Mouse (Mus musculus): Measurements from ENCODE around the gene Fry. TPM values are rescaled to one million over a fixed set of nuclear protein-coding genes. Genes with fewer than 3 reads are reported as not detected.

Fry gene
- total and polyA plus RNA-seq, 3 experiments = 1.9 to 2.3 TPM; not detected in 1

DNA sequence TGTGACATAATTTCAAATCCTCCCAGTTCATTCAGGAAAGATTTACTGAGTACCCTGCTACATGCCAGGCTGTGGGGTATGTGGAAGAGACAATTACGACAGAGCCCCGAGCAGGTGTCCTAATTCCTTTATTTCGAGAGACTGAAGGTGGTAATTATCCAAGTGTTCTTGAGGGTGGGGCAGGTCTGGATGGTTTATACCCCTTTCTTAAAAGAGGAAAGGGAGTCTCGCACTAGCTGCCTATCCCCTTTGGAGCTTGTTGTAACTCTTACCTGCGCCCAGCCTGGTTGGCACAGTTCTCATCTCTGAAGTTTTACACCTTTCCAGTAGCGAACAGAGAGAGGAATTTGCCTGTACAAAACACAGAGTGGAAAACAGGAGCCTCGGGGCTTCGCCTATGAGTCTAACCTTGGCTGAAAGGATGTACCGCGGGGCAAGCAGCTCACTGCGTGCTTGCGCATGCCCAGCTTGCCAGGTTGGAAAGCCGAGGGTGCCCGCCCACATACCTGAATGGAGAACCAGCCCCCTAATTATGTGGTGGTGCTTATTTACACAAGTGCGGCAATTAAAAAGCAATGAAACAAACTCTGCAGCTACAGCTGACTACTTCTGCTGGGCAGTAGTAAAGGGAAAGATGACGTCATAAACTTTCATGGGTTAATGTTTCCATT lies 143.7 kb downstream of the Fry start:
- H3K9me3 ChIP-seq (replicated peaks; ENCODE audit: insufficient read depth, low read length) = no peaks in the 10 kb centered on the region
- H3K9ac ChIP-seq (ENCODE audit: control insufficient read depth, low read depth, low read length, poor library complexity, severe bottlenecking) = no peak overlapping the region
- TF ChIP-seq MAX (IDR thresholded peaks at IDR 0.05; ENCODE audit: low read length) (no peak), POLR2AphosphoS2 (IDR thresholded peaks at IDR 0.05; ENCODE audit: low read length) (no peak), POLR2AphosphoS5 (IDR thresholded peaks at IDR 0.05; ENCODE audit: borderline replicate concordance, low read depth, low read length) (no peak), MAFK (IDR thresholded peaks at IDR 0.05; ENCODE audit: borderline replicate concordance, low read depth, low read length) (no peak), TAL1 (IDR thresholded peaks at IDR 0.05; ENCODE audit: low read length) (no peak), MEF2A (IDR thresholded peaks at IDR 0.05; ENCODE audit: extremely low read depth, insufficient replicate concordance, low read depth, low read length, poor library complexity, severe bottlenecking) (no peak)
- no peaks in the 10 kb centered on the region for H3K27me3 ChIP-seq (ENCODE audit: control insufficient read depth in 1 of 2, insufficient read depth in 2 of 2, low read length in 2 of 2)
- no peak for DNase-seq (ENCODE audit: low read depth, low spot score)
- no peaks in the 10 kb centered on the region for H3K36me3 ChIP-seq (ENCODE audit: control insufficient read depth in 1 of 2, insufficient read depth in 2 of 2, low read length in 2 of 2)
- no peaks in the 10 kb centered on the region for H3K79me2 ChIP-seq (ENCODE audit: control insufficient read depth, insufficient read depth, low read length, poor library complexity)
- no peak overlapping the region for H3K27ac ChIP-seq (ENCODE audit: control insufficient read depth, low read depth, low read length)
- no peak overlapping the region for H3K4me3 ChIP-seq (ENCODE audit: control insufficient read depth in 1 of 2, insufficient read depth in 1 of 2, low read depth in 2 of 2, low read length in 2 of 2)
- no peaks in the 10 kb centered on the region for H3K4me1 ChIP-seq (ENCODE audit: control insufficient read depth in 1 of 2, insufficient read depth in 2 of 2, low read length in 2 of 2)

DNA sequence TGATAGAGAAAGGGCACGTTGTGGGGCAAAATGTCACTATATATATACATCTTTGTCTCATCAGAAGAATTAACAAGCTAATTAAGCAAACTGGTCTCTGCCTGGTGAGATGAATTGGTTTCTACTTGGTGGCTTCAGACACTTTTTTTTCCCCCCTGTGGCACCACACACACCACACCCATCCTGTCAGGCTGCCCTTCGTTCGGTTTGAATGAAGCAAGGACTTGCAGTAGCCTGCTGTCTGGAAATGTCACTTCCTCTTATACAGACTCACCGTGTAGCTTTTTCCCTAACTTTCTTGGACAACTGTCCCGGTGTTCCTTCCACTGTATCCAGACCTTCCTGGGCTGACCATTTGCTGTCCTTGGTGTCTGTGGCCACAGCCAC lies 144.3 kb downstream of the Fry start:
- TF ChIP-seq KAT2A (conservative IDR thresholded peaks at IDR 0.05; ENCODE audit: low read depth, low read length) (no peak), RAD21 (IDR thresholded peaks at IDR 0.05; ENCODE audit: low read depth, low read length) (no peak), NELFE (IDR thresholded peaks at IDR 0.05; ENCODE audit: low read depth, low read length) (no peak), CHD2 (IDR thresholded peaks at IDR 0.05; ENCODE audit: low read length) (no peak), HCFC1 (IDR thresholded peaks at IDR 0.05; ENCODE audit: low read depth, low read length) (no peak), POLR2AphosphoS5 (IDR thresholded peaks at IDR 0.05; ENCODE audit: borderline replicate concordance, low read depth, low read length) (no peak), E2F4 (IDR thresholded peaks at IDR 0.05; ENCODE audit: borderline replicate concordance, low read depth, low read length) (no peak), POLR2A (IDR thresholded peaks at IDR 0.05; ENCODE audit: control insufficient read depth in 1 of 2, insufficient read depth in 1 of 2, low read depth in 1 of 2, low read length in 2 of 2, poor library complexity in 1 of 2) (no peak), ELF1 (IDR thresholded peaks at IDR 0.05; ENCODE audit: low read depth, low read length) (no peak), NRF1 (IDR thresholded peaks at IDR 0.05; ENCODE audit: insufficient read depth, low read depth, low read length, poor library complexity, severe bottlenecking) (no peak), MYB (IDR thresholded peaks at IDR 0.05; ENCODE audit: low read depth, low read length) (no peak), ZMIZ1 (IDR thresholded peaks at IDR 0.05; ENCODE audit: low read depth, low read length) (no peak), TBP (IDR thresholded peaks at IDR 0.05; ENCODE audit: low read depth, low read length) (no peak), USF2 (IDR thresholded peaks at IDR 0.05; ENCODE audit: borderline replicate concordance in 1 of 2, insufficient read depth in 1 of 2, low read depth in 1 of 2, low read length in 2 of 2) (no peak), SIN3A (IDR thresholded peaks at IDR 0.05; ENCODE audit: low read length) (no peak), GATA1 (IDR thresholded peaks at IDR 0.05; ENCODE audit: low read depth, low read length) (no peak), MEF2A (IDR thresholded peaks at IDR 0.05; ENCODE audit: extremely low read depth, insufficient replicate concordance, low read depth, low read length, poor library complexity, severe bottlenecking) (no peak), SMC3 (IDR thresholded peaks at IDR 0.05; ENCODE audit: low read depth, low read length) (no peak)
- no peaks in the 10 kb centered on the region for H3K9me3 ChIP-seq (replicated peaks; ENCODE audit: insufficient read depth, low read length)

More for the DNA sequence above, 144.3 kb downstream of the Fry start:
- no peak overlapping the region for H3K27ac ChIP-seq (ENCODE audit: control insufficient read depth, low read depth, low read length)
- no peak overlapping the region for H3K9ac ChIP-seq (ENCODE audit: control insufficient read depth, low read depth, low read length, poor library complexity, severe bottlenecking)
- no peaks in the 10 kb centered on the region for H3K27me3 ChIP-seq (ENCODE audit: control insufficient read depth in 1 of 2, insufficient read depth in 2 of 2, low read length in 2 of 2)
- H3K4me3 ChIP-seq (ENCODE audit: control insufficient read depth in 1 of 2, insufficient read depth in 1 of 2, low read depth in 2 of 2, low read length in 2 of 2) = no peak overlapping the region
- no peaks in the 10 kb centered on the region for H3K79me2 ChIP-seq (ENCODE audit: control insufficient read depth, insufficient read depth, low read length, poor library complexity)
- no peak for DNase-seq (ENCODE audit: low read depth, low spot score)
- H3K4me1 ChIP-seq (ENCODE audit: control insufficient read depth in 1 of 2, insufficient read depth in 2 of 2, low read length in 2 of 2) = no peaks in the 10 kb centered on the region
- no peaks in the 10 kb centered on the region for H3K36me3 ChIP-seq (ENCODE audit: control insufficient read depth in 1 of 2, insufficient read depth in 2 of 2, low read length in 2 of 2)
